Mouse (Mus musculus): ENCODE measurements around the gene S100a13. TPM values are rescaled to one million over a fixed set of nuclear protein-coding genes. Genes with fewer than 3 reads are reported as not detected.

Gene S100a13
- total and polyA plus RNA-seq, 2 experiments from 2014 or later: 7.3 to 21.1 TPM

GRCm38 (mm10) chr3:90552231-90552630 is 38.0 kb downstream of the S100a13 start:
- no peaks in the 10 kb centered on the region for H3K4me1 ChIP-seq (ENCODE audit: insufficient read depth, low read length)

GRCm38 (mm10) chr3:90555954-90556353 is 41.7 kb downstream of the S100a13 start:
- no peak overlapping the region for H3K4me3 ChIP-seq (ENCODE audit: low read depth, low read length)
- H3K9me3 ChIP-seq (ENCODE audit: low read length): no peaks in the 10 kb centered on the region
- no peak for TF ChIP-seq CTCF (IDR thresholded peaks at IDR 0.05)
- H3K36me3 ChIP-seq (ENCODE audit: insufficient read depth, low read length): no peaks in the 10 kb centered on the region
- no peak overlapping the region for H3K9ac ChIP-seq (replicated peaks; ENCODE audit: low read length, poor library complexity, severe bottlenecking)
- WGBS: 36% methylated on average over 5 of the region's 5 CpGs
- peak; percentile 82 for ATAC-seq (ENCODE audit: low FRiP score)
- no peak overlapping the region; the same call in 1 of the 2 replicates for H3K27ac ChIP-seq (ENCODE audit: low read depth, low read length)
- DNase-seq (ENCODE audit: low spot score): peak; percentile 85
- no peak overlapping the region for H3K4me2 ChIP-seq (ENCODE audit: low read depth, low read length, poor library complexity, severe bottlenecking)
- no peaks in the 10 kb centered on the region for H3K27me3 ChIP-seq (ENCODE audit: insufficient read depth, low read length)
- no peaks in the 10 kb centered on the region for H3K4me1 ChIP-seq (ENCODE audit: insufficient read depth, low read length)

More at GRCm38 (mm10) chr3:90552231-90552630, 38.0 kb downstream of the S100a13 start:
- Histone ChIP-seq H3K4me3 (ENCODE audit: low read depth, low read length) (no peak overlapping the region), H3K9ac (replicated peaks; ENCODE audit: low read length, poor library complexity, severe bottlenecking) (no peak overlapping the region), H3K9me3 (ENCODE audit: low read length) (no peaks in the 10 kb centered on the region), H3K27ac (ENCODE audit: low read depth, low read length) (no peak overlapping the region), H3K36me3 (ENCODE audit: insufficient read depth, low read length) (no peaks in the 10 kb centered on the region), H3K27me3 (ENCODE audit: insufficient read depth, low read length) (no peaks in the 10 kb centered on the region), H3K4me2 (ENCODE audit: low read depth, low read length, poor library complexity, severe bottlenecking) (no peak overlapping the region)
- no peak for ATAC-seq (ENCODE audit: low FRiP score)
- DNase-seq (ENCODE audit: low spot score): no peak
- TF ChIP-seq CTCF (IDR thresholded peaks at IDR 0.05): no peak
- 86% methylated on average over 1 of the region's 2 CpGs for WGBS

GRCm38 (mm10) chr3:90560008-90560628 is 45.9 kb downstream of the S100a13 start, which contains the start of gene S100a3:
Gene S100a3 (plus strand): TSS chr3:90560578.
- Histone ChIP-seq H3K4me1 (ENCODE audit: insufficient read depth, low read length) (no peaks in the 10 kb centered on the region), H3K36me3 (ENCODE audit: insufficient read depth, low read length) (no peaks in the 10 kb centered on the region), H3K4me2 (ENCODE audit: low read depth, low read length, poor library complexity, severe bottlenecking) (no peak within 1 kb of the TSS), H3K27me3 (ENCODE audit: insufficient read depth, low read length) (no peaks in the 10 kb centered on the region), H3K9me3 (ENCODE audit: low read length) (no peaks in the 10 kb centered on the region), H3K27ac (ENCODE audit: low read depth, low read length) (no peak within 1 kb of the TSS), H3K4me3 (ENCODE audit: low read depth, low read length) (no peak within 1 kb of the TSS), H3K9ac (replicated peaks; ENCODE audit: low read length, poor library complexity, severe bottlenecking) (no peak within 1 kb of the TSS)
- TF ChIP-seq CTCF (IDR thresholded peaks at IDR 0.05): no peak
- 83% methylated on average over 6 of the region's 6 CpGs for WGBS
- ATAC-seq (ENCODE audit: low FRiP score) (no peak), DNase-seq (ENCODE audit: low spot score) (no peak)

Other genes with a start within 250 kb of the S100a13 start
- gene Dennd4b, start 249.2 kb upstream of the S100a13 start, total RNA-seq (2014; rRNA removed): 34.6 and 46.8 TPM in 2 replicates
- gene Dennd4b, start 249.2 kb upstream of the S100a13 start, polyA plus RNA-seq (2015; fragmentation: Nextera tagmentation; extraction: Ambion mirVana): 6.9 and 7.7 TPM in 2 replicates
- 27.3 and 29.8 TPM in 2 replicates for gene Gatad2b, start 221.3 kb upstream of the S100a13 start, total RNA-seq (2014; rRNA removed)
- 10.2 and 12.9 TPM in 2 replicates for gene Gatad2b, start 221.3 kb upstream of the S100a13 start, polyA plus RNA-seq (2015; fragmentation: Nextera tagmentation; extraction: Ambion mirVana)
- gene Slc27a3, start 124.5 kb upstream of the S100a13 start, total RNA-seq (2014; rRNA removed): 64.8 and 86.6 TPM in 2 replicates
- 30.8 and 31.4 TPM in 2 replicates for gene Slc27a3, start 124.5 kb upstream of the S100a13 start, polyA plus RNA-seq (2015; fragmentation: Nextera tagmentation; extraction: Ambion mirVana)
- 58.5 and 61.8 TPM in 2 replicates for gene Ints3, start 80.8 kb upstream of the S100a13 start, total RNA-seq (2014; rRNA removed)
- gene Ints3, start 80.8 kb upstream of the S100a13 start, polyA plus RNA-seq (2015; fragmentation: Nextera tagmentation; extraction: Ambion mirVana): 19.7 and 22.3 TPM in 2 replicates
- 4.0 and 4.1 TPM in 2 replicates for gene Npr1, start 48.6 kb upstream of the S100a13 start, total RNA-seq (2014; rRNA removed)
- 1.5 and 2.0 TPM in 2 replicates for gene Npr1, start 48.6 kb upstream of the S100a13 start, polyA plus RNA-seq (2015; fragmentation: Nextera tagmentation; extraction: Ambion mirVana)
- gene Ilf2, start 38.3 kb upstream of the S100a13 start, total RNA-seq (2014; rRNA removed): 136 and 147 TPM in 2 replicates
- 177 and 182 TPM in 2 replicates for gene Ilf2, start 38.3 kb upstream of the S100a13 start, polyA plus RNA-seq (2015; fragmentation: Nextera tagmentation; extraction: Ambion mirVana)
- 41.2 and 51.9 TPM in 2 replicates for gene Snapin, start 23.4 kb upstream of the S100a13 start, total RNA-seq (2014; rRNA removed)
- 93.5 and 97.2 TPM in 2 replicates for gene Snapin, start 23.4 kb upstream of the S100a13 start, polyA plus RNA-seq (2015; fragmentation: Nextera tagmentation; extraction: Ambion mirVana)
- 233 and 254 TPM in 2 replicates for gene Chtop, start 4.9 kb upstream of the S100a13 start, total RNA-seq (2014; rRNA removed)
- gene Chtop, start 4.9 kb upstream of the S100a13 start, polyA plus RNA-seq (2015; fragmentation: Nextera tagmentation; extraction: Ambion mirVana): 154 and 163 TPM in 2 replicates
- 16.4 and 27.5 TPM in 2 replicates for gene S100a1, start within 50 bp of the S100a13 start, total RNA-seq (2014; rRNA removed)
- gene S100a1, start within 50 bp of the S100a13 start, polyA plus RNA-seq (2015; fragmentation: Nextera tagmentation; extraction: Ambion mirVana): 54.2 and 59.9 TPM in 2 replicates
- gene S100a14, start 12.4 kb downstream of the S100a13 start, total RNA-seq (2014; rRNA removed): 0.55 TPM in 1 of 2 replicates, not detected in the other
- gene S100a14, start 12.4 kb downstream of the S100a13 start, polyA plus RNA-seq (2015; fragmentation: Nextera tagmentation; extraction: Ambion mirVana): not detected in 2 replicates
- 38.4 and 76.1 TPM in 2 replicates for gene S100a16, start 22.8 kb downstream of the S100a13 start, total RNA-seq (2014; rRNA removed)
- 65.5 and 74.7 TPM in 2 replicates for gene S100a16, start 22.8 kb downstream of the S100a13 start, polyA plus RNA-seq (2015; fragmentation: Nextera tagmentation; extraction: Ambion mirVana)
- gene S100a3, start 46.1 kb downstream of the S100a13 start, total RNA-seq (2014; rRNA removed): 0.19 and 3.5 TPM in 2 replicates
- gene S100a3, start 46.1 kb downstream of the S100a13 start, polyA plus RNA-seq (2015; fragmentation: Nextera tagmentation; extraction: Ambion mirVana): 0.81 and 0.90 TPM in 2 replicates
- not detected in 2 replicates for gene S100a2, start 75.8 kb downstream of the S100a13 start, total RNA-seq (2014; rRNA removed)
- not detected in 2 replicates for gene S100a2, start 75.8 kb downstream of the S100a13 start, polyA plus RNA-seq (2015; fragmentation: Nextera tagmentation; extraction: Ambion mirVana)
- gene Gm42674, start 87.5 kb downstream of the S100a13 start, total RNA-seq (2014; rRNA removed): 1.6 TPM in 1 of 2 replicates, not detected in the other
- not detected in 2 replicates for gene Gm42674, start 87.5 kb downstream of the S100a13 start, polyA plus RNA-seq (2015; fragmentation: Nextera tagmentation; extraction: Ambion mirVana)
- gene S100a4, start 89.3 kb downstream of the S100a13 start, total RNA-seq (2014; rRNA removed): not detected in 2 replicates
- gene S100a4, start 89.3 kb downstream of the S100a13 start, polyA plus RNA-seq (2015; fragmentation: Nextera tagmentation; extraction: Ambion mirVana): 2.4 and 2.5 TPM in 2 replicates
- not detected in 2 replicates for gene S100a5, start 94.1 kb downstream of the S100a13 start, total RNA-seq (2014; rRNA removed)
- 0.43 TPM in 1 of 2 replicates, not detected in the other for gene S100a5, start 94.1 kb downstream of the S100a13 start, polyA plus RNA-seq (2015; fragmentation: Nextera tagmentation; extraction: Ambion mirVana)
- gene S100a6, start 98.4 kb downstream of the S100a13 start, total RNA-seq (2014; rRNA removed): 13.8 and 14.3 TPM in 2 replicates
- gene S100a6, start 98.4 kb downstream of the S100a13 start, polyA plus RNA-seq (2015; fragmentation: Nextera tagmentation; extraction: Ambion mirVana): 42.3 and 50.9 TPM in 2 replicates
- not detected in 2 replicates for gene S100a7a, start 139.6 kb downstream of the S100a13 start, total RNA-seq (2014; rRNA removed)
- gene S100a7a, start 139.6 kb downstream of the S100a13 start, polyA plus RNA-seq (2015; fragmentation: Nextera tagmentation; extraction: Ambion mirVana): not detected in 2 replicates
- 0.93 and 1.8 TPM in 2 replicates for gene S100a8, start 154.5 kb downstream of the S100a13 start, total RNA-seq (2014; rRNA removed)
- gene S100a8, start 154.5 kb downstream of the S100a13 start, polyA plus RNA-seq (2015; fragmentation: Nextera tagmentation; extraction: Ambion mirVana): 2.2 and 4.2 TPM in 2 replicates
- 5.5 TPM in 1 of 2 replicates, not detected in the other for gene S100a9, start 181.3 kb downstream of the S100a13 start, total RNA-seq (2014; rRNA removed)
- 2.1 and 2.2 TPM in 2 replicates for gene S100a9, start 181.3 kb downstream of the S100a13 start, polyA plus RNA-seq (2015; fragmentation: Nextera tagmentation; extraction: Ambion mirVana)
- gene Pglyrp4, start 212.5 kb downstream of the S100a13 start, total RNA-seq (2014; rRNA removed): not detected in 2 replicates
- gene Pglyrp4, start 212.5 kb downstream of the S100a13 start, polyA plus RNA-seq (2015; fragmentation: Nextera tagmentation; extraction: Ambion mirVana): not detected in 2 replicates

All from midbrain, postnatal 0 days (tissue).